Mouse (Mus musculus) heart, embryonic 13.5 days (tissue): ENCODE data around the gene Srebf1. TPM values are rescaled to one million over a fixed set of nuclear protein-coding genes. Genes with fewer than 3 reads are reported as not detected.
A peak's percentile ranks its signal among the peaks of the same experiment; 100 is the strongest.

Experiments
- ATAC-seq: fragments of 200-750 bp; cut with Nextera tagmentation; 2 replicates; pipeline ENCODE4 v1.8.0; 2017; ENCODE audit warnings: moderate TSS enrichment; ENCODE audit not compliant: insufficient number of reproducible peaks, low FRiP score, low TSS enrichment; ENCODE audit errors: extremely low read depth
- H3K27ac ChIP-seq: fragments of 300-500 bp; sonication (generic); replicated peaks from 2 replicates; pipeline ENCODE4 v1.5.1; 2015; ENCODE audit warnings: moderate library complexity, mild to moderate bottlenecking, inconsistent platforms
- H3K27me3 ChIP-seq: fragments of 300-500 bp; sonication (generic); replicated peaks from 2 replicates; pipeline ENCODE4 v1.6.1; 2015; ENCODE audit warnings: mild to moderate bottlenecking, inconsistent platforms
- H3K36me3 ChIP-seq: fragments of 300-500 bp; sonication (generic); 2 replicates; pipeline ENCODE4 v1.6.1; 2015; ENCODE audit warnings: mild to moderate bottlenecking, inconsistent platforms
- H3K4me1 ChIP-seq: fragments of 300-500 bp; sonication (generic); 2 replicates; pipeline ENCODE4 v1.6.1; 2015; ENCODE audit warnings: inconsistent platforms
- H3K4me2 ChIP-seq: fragments of 300-500 bp; sonication (generic); 2 replicates; pipeline ENCODE4 v1.6.1; 2015; ENCODE audit warnings: inconsistent platforms, mild to moderate bottlenecking, moderate library complexity
- H3K4me3 ChIP-seq: fragments of 300-500 bp; sonication (generic); 2 replicates; pipeline ENCODE4 v1.5.1; 2015; ENCODE audit warnings: moderate library complexity, mild to moderate bottlenecking, inconsistent platforms
- H3K9ac ChIP-seq: fragments of 300-500 bp; sonication (generic); 2 replicates; pipeline ENCODE4 v1.6.1; 2015; ENCODE audit warnings: inconsistent platforms, mild to moderate bottlenecking, moderate library complexity
- H3K9me3 ChIP-seq: fragments of 300-500 bp; sonication (generic); 2 replicates; pipeline ENCODE4 v1.6.1; 2016; ENCODE audit warnings: inconsistent platforms
- WGBS: fragments of 180-500 bp; shearing (Covaris S2); methylation state at CpG from one replicate; pipeline ENCODE4 v1.1.7; 2015; ENCODE audit warnings: mixed read lengths; 5-methylcytosine and 5-hydroxymethylcytosine counted together
- polyA plus RNA-seq: library from polyadenylated mRNA; unstranded; fragments of >200 nt; fragmentation: Nextera tagmentation; extraction: Ambion mirVana; gene quantifications from 2 replicates; pipeline ENCODE4 v1.2.1, GENCODE M21; 2015

Gene Srebf1
- polyA plus RNA-seq, 1 experiment from 2014 or later, result 34.4 TPM

GRCm38 (mm10) chr11:60176182-60176974 is 46.0 kb downstream of the Srebf1 start:
- Histone ChIP-seq H3K36me3 (no peaks in the 10 kb centered on the region; the same call in 1 of the 2 replicates), H3K9ac (peak overlapping the region; percentile 83), H3K4me3 (peak overlapping the region; percentile 68), H3K9me3 (no peaks in the 10 kb centered on the region), H3K4me1 (peaks cover 94% of the 10 kb centered on the region), H3K27ac (peak overlapping the region; percentile 99), H3K4me2 (peak overlapping the region; percentile 99), H3K27me3 (no peaks in the 10 kb centered on the region)
- 0% methylated on average over 68 of the region's 71 CpGs for WGBS
- peak; percentile 15; the same call in 1 of the 2 replicates for ATAC-seq

GRCm38 (mm10) chr11:60175371-60176181 is 46.8 kb downstream of the Srebf1 start:
- H3K4me2 ChIP-seq, result peak overlapping the region; percentile 99
- ATAC-seq, result peak; percentile 62; the same call in 1 of the 2 replicates

GRCm38 (mm10) chr11:60173606-60174184 is 48.7 kb downstream of the Srebf1 start:
- Histone ChIP-seq H3K9me3 (no peaks in the 10 kb centered on the region), H3K4me1 (peaks cover 94% of the 10 kb centered on the region), H3K9ac (0 out of 2 replicates have a peak overlapping the region, but pooled peaks have one; percentile 37), H3K27ac (peak overlapping the region; percentile 99), H3K4me3 (no peak overlapping the region), H3K4me2 (no peak overlapping the region), H3K36me3 (no peaks in the 10 kb centered on the region; the same call in 1 of the 2 replicates), H3K27me3 (no peaks in the 10 kb centered on the region)
- WGBS, result 58% methylated on average over 10 of the region's 10 CpGs
- ATAC-seq, result no peak

More at GRCm38 (mm10) chr11:60175371-60176181, 46.8 kb downstream of the Srebf1 start:
- WGBS, result under 1% methylated on average over 63 of the region's 66 CpGs
- Histone ChIP-seq H3K9ac (peak overlapping the region; percentile 83), H3K27me3 (no peaks in the 10 kb centered on the region), H3K27ac (peak overlapping the region; percentile 99), H3K36me3 (no peaks in the 10 kb centered on the region; the same call in 1 of the 2 replicates), H3K9me3 (no peaks in the 10 kb centered on the region), H3K4me3 (peak overlapping the region; percentile 68), H3K4me1 (peaks cover 94% of the 10 kb centered on the region)

- no peaks in the 10 kb centered on the region for H3K27me3 ChIP-seq
- H3K9ac ChIP-seq, result peak overlapping the region; percentile 12
- ATAC-seq, result no peak
- no peaks in the 10 kb centered on the region for H3K9me3 ChIP-seq
- WGBS, result 65% methylated on average over 3 of the region's 3 CpGs
- peaks cover 94% of the 10 kb centered on the region for H3K4me1 ChIP-seq
- H3K27ac ChIP-seq, result peak overlapping the region; percentile 99
- no peak overlapping the region for H3K4me2 ChIP-seq
- H3K4me3 ChIP-seq, result no peak overlapping the region
- H3K36me3 ChIP-seq, result no peaks in the 10 kb centered on the region; the same call in 1 of the 2 replicates
Observed at GRCm38 (mm10) chr11:60172074-60172473, 50.3 kb downstream of the Srebf1 start.

GRCm38 (mm10) chr11:60168780-60169179 is 53.6 kb downstream of the Srebf1 start:
- Histone ChIP-seq H3K4me3 (no peak overlapping the region), H3K4me1 (peaks cover 93% of the 10 kb centered on the region), H3K36me3 (no peaks in the 10 kb centered on the region), H3K9me3 (no peaks in the 10 kb centered on the region), H3K9ac (peak overlapping the region; percentile 65), H3K27me3 (no peaks in the 10 kb centered on the region), H3K27ac (peak overlapping the region; percentile 61), H3K4me2 (peak overlapping the region; percentile 16)
- ATAC-seq, result no peak
- 30% methylated on average over 9 of the region's 9 CpGs for WGBS

- Histone ChIP-seq H3K4me2 (no peak overlapping the region), H3K27me3 (no peaks in the 10 kb centered on the region), H3K9me3 (no peaks in the 10 kb centered on the region), H3K27ac (no peak overlapping the region), H3K4me1 (peaks cover 93% of the 10 kb centered on the region), H3K9ac (no peak overlapping the region), H3K36me3 (peaks cover 10% of the 10 kb centered on the region), H3K4me3 (no peak overlapping the region)
- WGBS, result 53% methylated on average over 5 of the region's 5 CpGs
- ATAC-seq, result no peak
Observed at GRCm38 (mm10) chr11:60165076-60165475, 57.3 kb downstream of the Srebf1 start.

GRCm38 (mm10) chr11:60164450-60164849 is 57.9 kb downstream of the Srebf1 start:
- no peaks in the 10 kb centered on the region for H3K27me3 ChIP-seq
- no peak overlapping the region for H3K9ac ChIP-seq
- no peaks in the 10 kb centered on the region for H3K9me3 ChIP-seq
- peaks cover 12% of the 10 kb centered on the region for H3K36me3 ChIP-seq
- H3K4me2 ChIP-seq, result no peak overlapping the region
- no peak for ATAC-seq
- H3K27ac ChIP-seq, result peak overlapping the region; percentile 21
- peaks cover 93% of the 10 kb centered on the region for H3K4me1 ChIP-seq
- H3K4me3 ChIP-seq, result no peak overlapping the region
- WGBS, result 56% methylated on average over 6 of the region's 6 CpGs

GRCm38 (mm10) chr11:60163362-60163761 is 59.0 kb downstream of the Srebf1 start:
- 0 out of 2 replicates have a peak overlapping the region, but pooled peaks have one; percentile 21 for H3K27ac ChIP-seq
- no peaks in the 10 kb centered on the region for H3K27me3 ChIP-seq
- WGBS, result 85% methylated on average over 4 of the region's 4 CpGs
- no peak overlapping the region for H3K4me3 ChIP-seq
- H3K4me1 ChIP-seq, result peaks cover 93% of the 10 kb centered on the region
- H3K36me3 ChIP-seq, result peaks cover 21% of the 10 kb centered on the region
- no peak overlapping the region for H3K4me2 ChIP-seq
- no peaks in the 10 kb centered on the region for H3K9me3 ChIP-seq
- ATAC-seq, result no peak
- H3K9ac ChIP-seq, result no peak overlapping the region

- H3K9me3 ChIP-seq, result no peaks in the 10 kb centered on the region
- WGBS, result 78% methylated on average over 1 of the region's 1 CpGs
- no peak overlapping the region for H3K27ac ChIP-seq
- no peak overlapping the region for H3K4me2 ChIP-seq
- peaks cover 25% of the 10 kb centered on the region for H3K36me3 ChIP-seq
- H3K27me3 ChIP-seq, result no peaks in the 10 kb centered on the region
- peaks cover 91% of the 10 kb centered on the region for H3K4me1 ChIP-seq
- no peak for ATAC-seq
- H3K4me3 ChIP-seq, result no peak overlapping the region
- H3K9ac ChIP-seq, result no peak overlapping the region
Observed at GRCm38 (mm10) chr11:60162547-60162946, 59.8 kb downstream of the Srebf1 start.

- H3K4me2 ChIP-seq, result no peak overlapping the region
- peaks cover 36% of the 10 kb centered on the region for H3K36me3 ChIP-seq
- ATAC-seq, result no peak
- no peaks in the 10 kb centered on the region for H3K9me3 ChIP-seq
- WGBS, result 73% methylated on average over 9 of the region's 9 CpGs
- peaks cover 83% of the 10 kb centered on the region for H3K4me1 ChIP-seq
- H3K4me3 ChIP-seq, result no peak overlapping the region
- H3K9ac ChIP-seq, result peak overlapping the region; percentile 20; the same call in 1 of the 2 replicates
- H3K27ac ChIP-seq, result 0 out of 2 replicates have a peak overlapping the region, but pooled peaks have one; percentile 9
- H3K27me3 ChIP-seq, result no peaks in the 10 kb centered on the region
Observed at GRCm38 (mm10) chr11:60161146-60161874, 61.1 kb downstream of the Srebf1 start.
